Mouse (Mus musculus) telencephalon, adult 2 months (tissue): Measurements from ENCODE around the gene Kpna6.
"Not testable (repeated sequence)": the region's sequence is repeated elsewhere in the genome, so short reads cannot be mapped to it uniquely, and the experiment has no call there.

Experiments used
- DNase-seq: peaks from one replicate; pipeline ENCODE4 v3.0.0-alpha.2; 2011; ENCODE audit warnings: low read depth, low spot score

Gene Kpna6

GRCm38 (mm10) chr4:129672083-129672877, at the start of gene Kpna6:
TSS of gene Kpna6 (minus strand) at chr4:129672767.
- DNase-seq: peak; percentile 94

DNA sequence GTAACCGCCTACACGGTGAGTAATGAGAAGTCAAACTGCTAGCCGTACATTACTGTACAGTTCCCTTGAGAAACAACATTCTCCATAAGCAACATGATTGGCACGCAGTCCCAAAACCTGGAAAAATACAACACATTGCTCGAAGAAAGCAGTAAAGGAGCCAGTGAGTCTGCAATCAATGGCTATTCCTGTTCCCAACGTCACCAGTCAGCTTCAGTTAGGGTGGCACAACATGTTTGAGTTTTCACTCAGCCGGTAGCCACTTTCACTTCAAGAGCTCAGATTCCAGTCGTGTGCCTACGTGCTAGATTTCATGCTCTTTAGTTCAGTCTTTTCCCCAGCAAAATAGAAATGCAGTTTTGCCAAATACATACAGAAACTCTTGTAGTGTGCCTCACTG, 43.7 kb upstream of the Kpna6 start:
- no peak for DNase-seq

DNA sequence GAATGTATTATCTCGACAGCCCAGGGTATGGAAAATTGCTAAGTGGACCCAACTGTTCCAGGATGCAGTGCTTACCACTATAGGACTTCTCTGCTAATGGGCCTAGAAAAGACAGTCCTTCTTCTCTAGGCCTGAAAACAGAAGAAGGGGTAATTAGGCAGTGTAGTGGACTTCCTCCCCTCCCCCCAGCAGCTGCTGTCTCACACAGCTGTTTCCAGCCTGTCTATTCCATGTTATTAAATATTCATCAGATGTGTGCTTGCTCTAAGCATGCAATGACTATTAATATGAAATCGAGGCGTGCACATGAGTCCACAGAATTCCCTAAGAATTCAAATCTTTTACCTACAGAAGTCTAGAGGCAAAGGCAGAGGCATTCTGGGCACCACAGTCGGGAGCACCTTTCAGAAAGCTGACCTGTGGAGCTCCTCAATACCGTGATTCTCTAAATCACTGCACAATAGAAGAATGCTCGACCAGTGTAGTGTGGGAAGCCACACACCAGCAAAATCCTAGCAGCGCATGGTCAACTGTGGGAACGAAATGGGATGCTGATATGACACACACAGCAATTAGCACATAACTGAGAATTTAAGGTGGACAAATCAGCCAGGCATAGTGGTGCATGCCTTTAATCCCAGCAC, 37.0 kb upstream of the Kpna6 start:
- DNase-seq: no peak

GRCm38 (mm10) chr4:129706750-129707149, 34.2 kb upstream of the Kpna6 start:
- DNase-seq: no peak

DNA sequence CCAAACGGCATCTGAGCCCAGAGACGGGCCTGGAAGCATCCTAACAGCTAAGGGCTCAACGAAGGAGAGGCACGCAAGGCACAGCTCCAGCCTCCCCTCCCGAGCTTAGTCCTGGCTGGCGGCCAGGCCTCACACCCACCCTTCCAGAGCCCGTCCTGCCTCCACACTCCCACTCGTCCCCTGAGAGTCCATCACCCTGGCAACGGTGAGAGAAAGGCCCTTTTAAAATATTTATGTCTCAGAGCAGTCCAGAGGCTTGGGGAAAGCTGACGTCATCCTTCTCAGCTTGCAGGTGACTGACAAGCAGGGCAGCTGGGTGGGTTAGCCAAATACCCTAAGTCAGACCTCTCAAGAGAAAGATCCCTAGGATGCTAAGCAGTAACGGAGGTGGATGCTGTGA, 29.9 kb upstream of the Kpna6 start:
- peak; percentile 90 for DNase-seq

DNA sequence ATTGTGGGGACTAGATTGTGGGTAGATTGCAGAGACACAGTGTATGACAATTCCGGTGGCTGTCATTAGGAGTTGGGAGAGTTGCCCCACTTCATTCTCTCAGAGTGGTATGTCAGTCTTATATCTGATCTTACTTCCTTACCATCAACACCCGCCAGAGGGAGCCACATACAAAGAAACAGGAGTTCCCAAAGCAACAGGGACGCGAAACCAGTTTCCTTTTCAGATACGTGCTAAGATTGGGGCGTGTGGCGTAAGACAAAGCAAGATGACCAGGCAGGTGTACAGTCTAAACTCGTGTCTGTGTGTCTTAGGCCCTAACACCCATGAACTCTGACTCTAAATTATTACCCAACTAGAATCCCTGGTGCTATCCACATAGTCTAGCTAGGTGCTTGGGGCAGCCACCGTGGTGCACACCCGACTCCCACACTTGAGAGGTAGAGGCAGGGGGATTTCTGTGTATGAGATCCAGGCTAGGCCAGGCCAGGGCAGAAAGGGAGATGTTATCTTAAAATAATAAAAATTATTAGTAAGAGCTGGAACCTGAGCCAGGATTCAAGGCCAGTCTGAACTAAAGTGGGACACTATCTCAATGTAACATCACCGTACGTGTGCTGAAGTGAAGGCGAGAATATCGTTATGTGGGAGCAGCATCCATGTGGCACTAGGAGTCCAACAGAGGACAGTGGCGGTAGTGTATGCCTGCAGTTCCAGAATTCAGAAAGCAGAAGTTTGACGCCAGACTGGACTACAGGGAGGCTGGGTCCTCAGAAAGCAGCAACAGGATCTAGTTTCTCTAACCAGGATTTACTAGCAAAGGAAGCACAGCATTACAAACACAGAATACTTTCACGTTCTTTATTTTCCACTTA, 29.2 kb upstream of the Kpna6 start:
- peak; percentile 79 for DNase-seq

- not testable (repeated sequence) for DNase-seq
Measured at GRCm38 (mm10) chr4:129700661-129701060, 28.1 kb upstream of the Kpna6 start.

- DNase-seq: no peak
Measured at GRCm38 (mm10) chr4:129700216-129700615, 27.6 kb upstream of the Kpna6 start.

- no peak for DNase-seq
Measured at GRCm38 (mm10) chr4:129697191-129697590, 24.6 kb upstream of the Kpna6 start.

- DNase-seq: peak; percentile 88
Measured at GRCm38 (mm10) chr4:129696158-129696985, 23.8 kb upstream of the Kpna6 start, which contains the start of gene Tmem39b. TSS of gene Tmem39b (minus strand) at chr4:129696838.

DNA sequence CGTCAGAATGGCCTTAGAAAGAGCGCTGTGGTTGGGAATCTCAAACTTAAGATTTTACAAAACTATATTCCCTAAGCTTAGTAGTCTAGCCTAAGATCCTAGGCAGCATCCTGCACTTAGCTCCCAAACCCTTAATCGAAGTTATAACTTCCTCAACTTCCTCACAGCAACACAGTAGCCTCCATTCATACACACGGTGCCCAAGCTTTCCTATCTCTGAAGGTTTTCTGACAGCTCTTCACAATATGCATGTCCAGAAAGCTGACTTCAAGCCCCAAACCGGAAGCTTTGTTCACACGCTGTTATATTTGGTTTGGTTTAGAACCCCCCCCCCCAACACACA, 23.2 kb upstream of the Kpna6 start:
- no peak for DNase-seq

- DNase-seq: no peak
Measured at GRCm38 (mm10) chr4:129684531-129684930, 12.0 kb upstream of the Kpna6 start.

DNA sequence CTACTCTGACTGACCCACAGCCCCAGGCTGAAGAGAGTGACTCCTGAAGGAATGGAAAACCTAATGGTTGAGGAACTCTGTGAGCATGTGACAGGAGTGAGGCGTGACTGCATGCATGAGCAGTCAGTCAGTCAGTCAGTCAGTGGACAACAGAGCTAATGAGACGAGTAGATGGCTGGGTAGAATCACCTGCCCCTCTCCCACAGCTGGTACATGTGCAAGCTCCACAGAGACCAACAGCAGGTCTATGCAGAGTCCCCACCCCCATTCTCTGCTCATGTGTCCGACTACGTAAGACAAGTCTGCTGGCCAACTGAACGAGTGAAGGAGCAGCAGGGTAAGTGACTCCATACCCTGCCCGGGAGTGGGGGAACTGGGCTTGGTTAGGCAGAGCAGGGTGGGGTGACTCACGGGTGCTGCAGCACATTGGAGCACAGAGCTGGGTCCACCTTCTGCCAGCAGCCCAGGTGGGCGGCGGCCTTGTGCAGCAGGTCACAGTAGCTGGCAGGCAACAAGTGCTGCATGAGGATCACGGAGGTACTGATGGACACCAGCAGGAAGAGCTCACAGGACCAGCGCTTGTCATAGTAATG, 11.4 kb upstream of the Kpna6 start:
- DNase-seq: no peak

DNA sequence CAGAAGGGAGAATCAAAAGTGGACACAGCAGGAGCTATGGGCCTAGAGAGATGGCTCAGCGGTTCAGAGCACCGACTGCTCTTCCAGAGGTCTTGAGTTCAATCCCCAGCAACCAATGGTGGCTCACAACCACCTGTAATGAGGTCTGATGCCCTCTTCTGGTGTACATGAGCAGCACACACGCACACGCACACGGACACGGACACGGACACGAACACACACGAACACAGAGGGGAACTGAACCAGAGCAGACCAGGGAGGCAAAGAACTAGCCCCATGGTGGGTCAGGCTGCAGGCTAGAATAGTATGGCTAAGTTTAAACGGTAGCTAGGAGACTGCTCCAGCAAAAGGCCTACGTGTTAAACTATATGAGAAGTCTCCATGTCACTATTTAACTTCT, 9.3 kb upstream of the Kpna6 start:
- DNase-seq: no peak

DNA sequence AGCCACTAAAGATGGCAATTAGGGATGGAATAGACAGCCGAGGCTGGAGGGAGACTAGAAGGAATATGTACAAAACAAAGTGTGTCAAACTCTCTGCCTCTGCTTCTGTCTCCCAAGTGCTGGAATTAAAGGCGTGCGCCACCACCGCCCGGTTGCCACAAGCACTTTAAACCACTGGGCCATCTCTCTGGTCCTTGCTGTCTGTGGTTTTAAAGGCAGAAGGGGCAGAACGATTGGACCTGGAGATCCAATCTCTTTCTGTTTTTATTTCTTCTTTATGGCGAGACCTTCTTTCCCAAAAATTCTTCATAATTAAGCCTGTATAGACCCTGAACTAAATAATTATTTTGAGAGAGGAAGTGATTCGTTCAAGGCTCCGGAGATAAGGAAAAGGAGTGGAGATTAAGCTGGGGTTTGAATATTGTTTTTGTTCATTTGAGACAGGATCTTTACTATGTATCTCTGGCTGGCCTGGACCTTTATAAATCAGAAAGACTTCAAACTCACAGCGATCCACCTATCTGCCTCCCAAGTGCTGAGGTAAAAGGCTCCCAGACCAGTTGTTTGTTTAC, 397 bp upstream of the Kpna6 start:
- no peak for DNase-seq

GRCm38 (mm10) chr4:129671491-129672082, 980 bp downstream of the Kpna6 start:
- no peak for DNase-seq

DNA sequence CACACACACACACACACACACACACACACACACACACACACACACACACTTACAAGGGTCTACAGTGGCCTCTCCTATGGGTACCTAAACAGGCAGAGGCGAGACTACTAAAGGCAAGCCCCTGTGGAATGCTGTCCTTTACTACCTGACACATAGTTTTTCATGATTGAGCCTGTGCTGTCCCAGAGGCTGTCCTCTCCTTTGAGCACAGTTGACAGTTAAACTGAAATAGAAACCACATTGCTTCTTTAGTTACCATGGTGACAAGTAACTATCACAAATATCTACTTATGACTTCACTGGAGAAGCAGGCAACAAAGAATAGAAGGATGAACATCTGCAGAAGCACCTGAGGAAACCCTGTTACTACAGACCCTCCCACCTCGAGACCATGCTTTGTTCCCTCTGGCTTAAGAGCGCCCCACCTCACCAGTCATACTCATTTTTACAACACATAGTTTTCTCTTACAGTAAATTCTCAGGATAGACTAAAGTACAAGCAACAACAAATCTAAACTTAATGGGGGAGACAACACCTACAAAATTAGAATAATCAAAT, 10.2 kb downstream of the Kpna6 start:
- no peak for DNase-seq

DNA sequence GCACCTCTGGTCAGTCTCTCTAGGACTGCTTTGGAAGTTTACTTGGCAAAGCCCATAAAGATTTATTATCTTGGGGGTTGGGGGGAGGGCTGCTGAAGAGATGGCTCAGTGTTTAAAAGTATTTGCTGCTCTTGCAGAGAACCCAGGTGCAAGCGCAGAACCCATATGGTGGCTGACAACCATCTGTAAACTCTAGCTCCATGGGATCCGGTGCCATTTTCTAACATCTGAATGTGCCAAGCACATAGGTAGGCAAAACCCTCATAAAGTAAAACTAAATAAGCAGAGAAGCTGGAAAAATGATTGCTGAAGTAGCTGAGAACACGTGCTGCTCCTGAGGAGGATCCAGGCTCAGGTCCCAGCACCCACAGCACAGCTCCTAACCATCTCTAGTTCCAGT, 11.0 kb downstream of the Kpna6 start:
- no peak for DNase-seq

DNA sequence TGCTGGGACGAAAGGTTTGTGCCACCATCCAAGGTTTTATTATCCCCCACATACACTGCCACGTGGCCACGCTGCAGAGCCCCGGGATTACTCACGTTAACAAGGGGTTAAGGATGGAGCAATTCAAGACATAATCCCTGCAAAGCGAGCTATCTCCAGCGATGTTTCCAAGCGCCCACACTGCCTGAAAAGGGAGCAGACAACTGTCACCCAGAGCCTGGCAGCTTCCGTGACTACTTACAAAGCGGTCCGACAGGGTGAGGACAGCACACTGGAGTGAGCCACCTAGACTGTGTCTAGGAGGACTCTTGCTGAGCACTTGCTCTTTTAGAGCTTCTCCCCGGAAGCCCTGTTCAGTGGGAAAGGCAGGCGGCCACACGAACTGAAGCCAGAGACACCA, 17.8 kb downstream of the Kpna6 start:
- DNase-seq: no peak

- DNase-seq: no peak
Measured at GRCm38 (mm10) chr4:129650359-129650758, 22.2 kb downstream of the Kpna6 start.
